Mouse (Mus musculus) heart, adult 2 months (tissue): ENCODE results near the gene Kctd6.
A peak's percentile ranks its signal among the peaks of the same experiment; 100 is the strongest.

Experiments
- CTCF ChIP-seq: fragments of 200-600 bp; IDR thresholded peaks from 2 replicates; pipeline ENCODE4 v1.8.1; 2022; ENCODE audit warnings: antibody characterized with exemption, mild to moderate bottlenecking, moderate library complexity
- EP300 ChIP-seq: fragments of 200-500 bp; IDR thresholded peaks from 2 replicates; pipeline ENCODE4 v1.6.1; 2011; ENCODE audit warnings: low read depth, low read length, control low read depth; ENCODE audit not compliant: insufficient read depth
- POLR2A ChIP-seq: fragments of 200-500 bp; IDR thresholded peaks from 2 replicates; pipeline ENCODE4 v1.6.1; 2011; ENCODE audit warnings: mild to moderate bottlenecking, low read depth, low read length, control low read depth; ENCODE audit not compliant: insufficient read depth

DNA sequence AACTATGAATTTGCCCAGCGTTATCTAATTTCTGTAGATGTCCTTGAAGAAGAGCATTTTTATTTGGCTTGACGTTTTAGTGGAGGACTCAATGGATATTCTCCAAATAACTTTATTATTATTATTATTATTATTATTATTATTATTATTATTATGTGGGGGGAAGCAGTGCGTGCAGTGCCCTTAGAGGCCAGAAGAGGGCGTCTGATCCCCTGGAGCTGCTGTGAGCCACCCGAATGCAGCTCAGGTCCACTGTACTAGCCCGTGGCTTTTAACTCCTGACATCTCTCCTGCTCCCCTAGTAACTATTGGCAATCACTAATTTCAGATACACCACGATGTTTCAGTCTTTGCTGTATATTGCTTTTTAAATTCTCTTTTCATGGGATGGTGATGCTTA lies 6.4 kb downstream of the Kctd6 start:
- TF ChIP-seq POLR2A (no peak), CTCF (peak; percentile 72), EP300 (no peak)
